Mouse (Mus musculus): ENCODE measurements around the gene Epb41l5.

- no peak for TF ChIP-seq CTCF (IDR thresholded peaks at IDR 0.05; ENCODE audit: low read depth)
- no peak for TF ChIP-seq EP300 (IDR thresholded peaks at IDR 0.05; ENCODE audit: low read depth)
These were observed 37.2 kb upstream of the Epb41l5 start for GRCm38 (mm10) chr1:119685773-119686558.
